Mouse (Mus musculus) right cerebral cortex, postnatal 4 days (tissue): ENCODE measurements around the gene D5Ertd577e.
"Not testable (repeated sequence)": the region's sequence is repeated elsewhere in the genome, so short reads cannot be mapped to it uniquely, and the experiment has no call there.

ENCODE experiments used
- DNase-seq: peaks from one replicate; pipeline ENCODE4 v3.0.0-alpha.2; 2022

D5Ertd577e gene

GRCm38 (mm10) chr5:95456506-95456905, at the start of gene D5Ertd577e:
TSS of gene D5Ertd577e (plus strand) at chr5:95456806.
- DNase-seq, result not testable (repeated sequence)

GRCm38 (mm10) chr5:95510458-95510857, 53.9 kb downstream of the D5Ertd577e start, which contains the start of gene Gm3286:
TSS of gene Gm3286 (plus strand) at chr5:95510758.
- DNase-seq, result not testable (repeated sequence)
